Mouse (Mus musculus) MEL (cell line): ENCODE measurements at regions not wholly inside any gene's neighbourhood (a gene's known extent, or its start where the extent isn't known, plus 50 kb on each side); places are given as distances from the start of the nearest gene placed in this dataset.

ENCODE experiments used
- CTCF ChIP-seq, 3 experiments: IDR thresholded peaks in 2 of 3; conservative IDR thresholded peaks in 1 of 3; 2 replicates each; pipeline ENCODE4 v1.5.1; 2011 to 2012; ENCODE audit warnings: low read length in 3 of 3, low read depth in 2 of 3, mild to moderate bottlenecking in 2 of 3, improper control_type of control experiment in 1 of 3, inconsistent platforms in 1 of 3, mixed read lengths in 1 of 3, moderate library complexity in 1 of 3; ENCODE audit not compliant: control insufficient read depth in 1 of 3, insufficient read depth in 1 of 3, poor library complexity in 1 of 3, severe bottlenecking in 1 of 3
- E2F4 ChIP-seq: IDR thresholded peaks from 2 replicates; pipeline ENCODE4 v1.6.1; 2011; ENCODE audit warnings: low read depth, low read length, improper control_type of control experiment, borderline replicate concordance
- EP300 ChIP-seq, 2 experiments: IDR thresholded peaks; 2 replicates each; pipeline ENCODE4 v1.6.1; 2011; ENCODE audit warnings: improper control_type of control experiment in 2 of 2, low read length in 2 of 2, low read depth in 1 of 2, mild to moderate bottlenecking in 1 of 2
- POLR2A ChIP-seq, 2 experiments: IDR thresholded peaks; 2 replicates each; pipeline ENCODE4 v1.6.1; 2011 to 2012; ENCODE audit warnings: low read length in 2 of 2, mild to moderate bottlenecking in 2 of 2, control low read depth in 1 of 2, improper control_type of control experiment in 1 of 2, low read depth in 1 of 2, moderate library complexity in 1 of 2; ENCODE audit not compliant: control insufficient read depth in 1 of 2, insufficient read depth in 1 of 2, poor library complexity in 1 of 2
- TAL1 ChIP-seq: IDR thresholded peaks from 2 replicates; pipeline ENCODE4 v1.6.1; 2012; ENCODE audit warnings: mild to moderate bottlenecking, inconsistent platforms, low read length, moderate library complexity, mixed read lengths
- USF2 ChIP-seq, 2 experiments: IDR thresholded peaks; 2 replicates each; pipeline ENCODE4 v1.6.1; 2011 to 2012; ENCODE audit warnings: improper control_type of control experiment in 2 of 2, low read length in 2 of 2, borderline replicate concordance in 1 of 2, inconsistent platforms in 1 of 2, low read depth in 1 of 2, mild to moderate bottlenecking in 1 of 2; ENCODE audit not compliant: insufficient read depth in 1 of 2

DNA sequence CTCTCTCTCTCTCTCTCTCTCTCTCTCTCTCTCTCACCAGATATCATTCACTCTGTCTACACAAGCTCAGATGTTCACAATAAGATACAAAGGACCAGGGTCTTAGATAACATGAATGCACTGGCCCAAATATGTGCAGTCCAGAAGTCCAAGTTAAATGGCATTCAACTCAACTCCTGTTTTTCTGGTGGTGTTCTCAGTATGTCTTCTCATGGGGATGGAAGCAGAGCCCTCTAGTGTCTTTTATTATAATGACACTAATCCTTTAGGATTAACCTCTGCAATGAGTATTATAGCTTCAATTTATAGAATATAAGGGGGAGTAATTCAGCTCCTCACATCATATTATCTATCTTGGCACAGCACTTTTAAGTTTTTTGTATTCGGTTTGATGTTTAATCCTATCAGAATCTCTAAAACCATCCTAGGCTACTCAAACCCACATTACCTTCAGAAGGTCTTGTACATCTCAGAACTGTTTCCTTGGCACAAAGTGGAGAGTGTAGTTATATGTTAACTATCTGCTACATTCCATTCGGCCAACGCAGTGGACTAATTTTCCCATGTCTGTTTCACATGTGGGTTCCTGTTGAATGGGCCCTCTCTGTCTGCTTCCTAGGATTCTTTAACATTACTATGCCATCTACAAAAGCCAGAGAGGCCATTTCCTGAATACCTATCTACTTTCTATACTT lies 401.0 kb upstream of the Adamts5 start:
- TF ChIP-seq EP300 (IDR thresholded peaks at IDR 0.05; ENCODE audit: low read depth in 1 of 2, low read length in 2 of 2) (no peak), CTCF (IDR thresholded peaks at IDR 0.05 in 2 of 3, conservative IDR thresholded peaks at IDR 0.05 in 1 of 3; ENCODE audit: control insufficient read depth in 1 of 3, insufficient read depth in 1 of 3, low read depth in 2 of 3, low read length in 3 of 3, poor library complexity in 1 of 3, severe bottlenecking in 1 of 3) (peak in 1 of 3 experiments; percentile 1; a peak in 1 of 6 replicates), POLR2A (IDR thresholded peaks at IDR 0.05; ENCODE audit: control insufficient read depth in 1 of 2, insufficient read depth in 1 of 2, low read depth in 1 of 2, low read length in 2 of 2, poor library complexity in 1 of 2) (no peak), E2F4 (no peak), USF2 (IDR thresholded peaks at IDR 0.05; ENCODE audit: borderline replicate concordance in 1 of 2, insufficient read depth in 1 of 2, low read depth in 1 of 2, low read length in 2 of 2) (no peak), TAL1 (no peak)
